Mouse (Mus musculus): ENCODE results near the gene Rin3. TPM values are rescaled to one million over a fixed set of nuclear protein-coding genes. Genes with fewer than 3 reads are reported as not detected.
A peak's percentile ranks its signal among the peaks of the same experiment; 100 is the strongest.

Rin3 gene
- total and polyA plus RNA-seq, 2 experiments from 2014 or later, result 1.6 to 3.7 TPM

DNA sequence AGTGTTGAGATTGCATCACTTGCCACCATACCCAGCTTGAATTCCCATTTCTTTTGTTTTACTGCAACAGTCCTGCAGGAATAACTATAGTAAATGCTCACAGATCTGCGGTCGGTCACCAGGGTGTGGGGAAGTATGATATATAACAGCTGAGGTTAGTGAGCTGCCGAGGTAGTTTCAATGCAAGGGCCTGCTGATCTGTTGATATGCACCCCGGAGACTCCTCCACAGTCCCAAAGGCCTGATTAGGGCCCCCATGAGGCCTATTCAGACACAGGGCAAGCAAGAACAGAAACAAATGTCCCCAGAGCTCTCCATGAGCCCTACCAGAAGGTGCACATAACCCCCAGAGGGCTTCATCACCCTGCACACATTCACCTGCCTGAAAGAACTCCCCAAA is 147.4 kb downstream of the Rin3 start:
- no peaks in the 10 kb centered on the region for H3K36me3 ChIP-seq (ENCODE audit: insufficient read depth, low read length)
- no peak overlapping the region for H3K9ac ChIP-seq (replicated peaks; ENCODE audit: low read length, poor library complexity, severe bottlenecking)
- no peak for TF ChIP-seq CTCF (IDR thresholded peaks at IDR 0.05)
- no peaks in the 10 kb centered on the region for H3K4me1 ChIP-seq (ENCODE audit: insufficient read depth, low read length)
- H3K4me2 ChIP-seq (ENCODE audit: low read depth, low read length, poor library complexity, severe bottlenecking), result no peak overlapping the region
- ATAC-seq (ENCODE audit: low FRiP score) (no peak), DNase-seq (ENCODE audit: low spot score) (no peak)
- WGBS, result 89% methylated on average over 4 of the region's 4 CpGs
- H3K9me3 ChIP-seq (ENCODE audit: low read length), result no peaks in the 10 kb centered on the region
- H3K4me3 ChIP-seq (ENCODE audit: low read depth, low read length), result no peak overlapping the region
- no peak overlapping the region for H3K27ac ChIP-seq (ENCODE audit: low read depth, low read length)
- no peaks in the 10 kb centered on the region for H3K27me3 ChIP-seq (ENCODE audit: insufficient read depth, low read length)

DNA sequence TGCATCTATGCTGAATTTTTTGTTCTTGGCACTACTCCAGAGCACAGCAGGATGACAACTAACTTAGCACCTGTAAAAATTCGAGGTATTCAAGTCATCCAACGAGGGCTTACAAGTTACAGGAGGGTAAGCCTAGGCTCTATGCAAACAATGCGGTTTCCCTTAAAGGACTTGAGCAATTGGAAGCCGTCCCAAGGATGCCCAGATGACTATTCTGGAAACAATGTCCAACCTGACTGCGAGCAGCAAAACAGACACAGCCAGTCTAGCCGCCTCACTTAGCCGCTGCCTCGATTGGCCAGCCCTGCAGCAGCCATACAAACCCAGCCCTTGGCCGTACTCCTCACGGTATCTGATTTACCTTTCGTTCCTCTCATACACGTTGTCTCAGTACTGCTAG is 149.4 kb downstream of the Rin3 start:
- no peaks in the 10 kb centered on the region for H3K27me3 ChIP-seq (ENCODE audit: insufficient read depth, low read length)
- no peak overlapping the region for H3K27ac ChIP-seq (ENCODE audit: low read depth, low read length)
- 84% methylated on average over 12 of the region's 12 CpGs for WGBS
- no peak for ATAC-seq (ENCODE audit: low FRiP score)
- H3K4me1 ChIP-seq (ENCODE audit: insufficient read depth, low read length), result no peaks in the 10 kb centered on the region
- no peaks in the 10 kb centered on the region for H3K36me3 ChIP-seq (ENCODE audit: insufficient read depth, low read length)
- H3K9ac ChIP-seq (replicated peaks; ENCODE audit: low read length, poor library complexity, severe bottlenecking), result no peak overlapping the region
- H3K9me3 ChIP-seq (ENCODE audit: low read length), result no peaks in the 10 kb centered on the region
- no peak overlapping the region for H3K4me3 ChIP-seq (ENCODE audit: low read depth, low read length)
- no peak for DNase-seq (ENCODE audit: low spot score)
- TF ChIP-seq CTCF (IDR thresholded peaks at IDR 0.05), result no peak
- no peak overlapping the region for H3K4me2 ChIP-seq (ENCODE audit: low read depth, low read length, poor library complexity, severe bottlenecking)

DNA sequence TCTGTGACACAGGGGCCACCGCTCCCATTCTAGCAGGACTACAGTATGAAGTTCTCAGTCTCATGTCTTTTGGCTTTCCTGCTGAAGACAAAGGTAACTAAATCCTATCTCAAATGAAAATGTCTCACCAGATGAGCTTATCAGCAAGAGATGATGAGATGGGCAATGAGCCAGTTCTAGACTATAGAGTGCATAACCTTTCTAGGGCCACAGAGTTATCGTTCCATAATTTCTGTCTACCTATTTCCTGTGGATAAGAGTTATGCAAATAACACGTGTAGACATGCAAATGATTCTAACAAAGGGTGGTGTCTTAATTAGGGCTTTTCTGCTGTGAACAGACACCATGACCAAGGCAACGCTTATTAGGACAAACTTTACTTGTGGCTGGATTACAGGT is 151.3 kb downstream of the Rin3 start:
- DNase-seq (ENCODE audit: low spot score) (no peak), ATAC-seq (ENCODE audit: low FRiP score) (no peak)
- Histone ChIP-seq H3K4me1 (ENCODE audit: insufficient read depth, low read length) (peaks cover 11% of the 10 kb centered on the region), H3K36me3 (ENCODE audit: insufficient read depth, low read length) (no peaks in the 10 kb centered on the region), H3K4me3 (ENCODE audit: low read depth, low read length) (no peak overlapping the region), H3K9ac (replicated peaks; ENCODE audit: low read length, poor library complexity, severe bottlenecking) (no peak overlapping the region), H3K27me3 (ENCODE audit: insufficient read depth, low read length) (no peaks in the 10 kb centered on the region), H3K9me3 (ENCODE audit: low read length) (no peaks in the 10 kb centered on the region), H3K27ac (ENCODE audit: low read depth, low read length) (no peak overlapping the region), H3K4me2 (ENCODE audit: low read depth, low read length, poor library complexity, severe bottlenecking) (no peak overlapping the region)
- 86% methylated on average over 4 of the region's 4 CpGs for WGBS
- TF ChIP-seq CTCF (IDR thresholded peaks at IDR 0.05), result no peak

DNA sequence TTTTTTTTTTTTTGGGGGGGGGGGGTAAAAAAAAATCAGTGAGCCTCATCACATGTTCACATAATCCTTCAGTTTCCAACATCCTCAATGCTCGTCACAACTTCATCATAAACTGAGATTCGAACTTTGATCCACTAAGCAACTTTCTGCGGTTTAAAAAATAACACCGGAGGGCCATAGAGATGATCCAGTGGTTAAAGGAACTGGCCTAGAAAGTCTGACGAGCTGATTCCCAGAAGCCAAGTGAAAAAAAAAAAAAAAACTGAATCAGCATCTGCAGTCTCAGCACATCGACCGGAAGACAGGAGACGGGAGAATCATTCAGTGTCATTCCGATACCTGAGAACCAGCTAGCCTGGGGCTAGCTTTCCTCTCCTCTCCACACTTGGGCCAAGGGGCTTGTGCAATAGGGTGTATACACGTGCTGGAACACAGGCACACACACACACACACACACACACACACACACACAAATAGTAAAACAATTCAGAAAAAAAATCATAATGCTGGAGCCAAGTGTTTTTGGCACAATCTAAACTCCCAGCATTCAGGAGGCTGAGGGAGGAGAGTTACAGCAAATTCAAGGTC is 154.2 kb downstream of the Rin3 start:
- Histone ChIP-seq H3K9ac (replicated peaks; ENCODE audit: low read length, poor library complexity, severe bottlenecking) (no peak overlapping the region), H3K4me3 (ENCODE audit: low read depth, low read length) (no peak overlapping the region), H3K27ac (ENCODE audit: low read depth, low read length) (no peak overlapping the region), H3K9me3 (ENCODE audit: low read length) (no peaks in the 10 kb centered on the region), H3K4me1 (ENCODE audit: insufficient read depth, low read length) (peaks cover 11% of the 10 kb centered on the region), H3K27me3 (ENCODE audit: insufficient read depth, low read length) (no peaks in the 10 kb centered on the region), H3K4me2 (ENCODE audit: low read depth, low read length, poor library complexity, severe bottlenecking) (peak overlapping the region; percentile 26; the same call in 1 of the 2 replicates), H3K36me3 (ENCODE audit: insufficient read depth, low read length) (no peaks in the 10 kb centered on the region)
- ATAC-seq (ENCODE audit: low FRiP score) (no peak), DNase-seq (ENCODE audit: low spot score) (no peak)
- TF ChIP-seq CTCF (IDR thresholded peaks at IDR 0.05), result no peak
- WGBS, result 70% methylated on average over 10 of the region's 10 CpGs

DNA sequence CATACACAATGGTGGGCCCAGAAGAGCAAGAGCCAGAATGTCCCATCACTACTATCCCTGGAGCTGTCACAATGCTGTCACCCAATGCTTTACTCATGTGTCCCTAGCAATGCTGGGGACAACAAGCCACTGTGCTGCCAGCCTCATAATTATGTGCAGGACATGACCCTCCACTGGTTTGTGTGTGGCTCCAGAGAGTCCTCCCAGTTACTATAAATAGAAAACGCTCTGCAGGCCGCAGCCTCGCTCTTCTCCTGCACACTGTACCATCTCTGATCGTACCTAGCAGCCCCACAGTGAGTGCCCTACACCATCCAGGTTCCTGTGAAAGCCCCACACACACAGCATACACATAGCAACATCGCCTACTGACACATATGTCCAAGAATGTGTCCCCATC is 155.1 kb downstream of the Rin3 start:
- H3K4me1 ChIP-seq (ENCODE audit: insufficient read depth, low read length), result peaks cover 11% of the 10 kb centered on the region
- no peak overlapping the region; the same call in 1 of the 2 replicates for H3K9ac ChIP-seq (replicated peaks; ENCODE audit: low read length, poor library complexity, severe bottlenecking)
- DNase-seq (ENCODE audit: low spot score), result no peak
- no peak for TF ChIP-seq CTCF (IDR thresholded peaks at IDR 0.05)
- peak overlapping the region; percentile 65 for H3K4me2 ChIP-seq (ENCODE audit: low read depth, low read length, poor library complexity, severe bottlenecking)
- no peak for ATAC-seq (ENCODE audit: low FRiP score)
- WGBS, result 75% methylated on average over 5 of the region's 5 CpGs
- no peaks in the 10 kb centered on the region for H3K27me3 ChIP-seq (ENCODE audit: insufficient read depth, low read length)
- no peak overlapping the region for H3K27ac ChIP-seq (ENCODE audit: low read depth, low read length)
- no peaks in the 10 kb centered on the region for H3K36me3 ChIP-seq (ENCODE audit: insufficient read depth, low read length)
- no peaks in the 10 kb centered on the region for H3K9me3 ChIP-seq (ENCODE audit: low read length)
- peak overlapping the region; percentile 65 for H3K4me3 ChIP-seq (ENCODE audit: low read depth, low read length)

DNA sequence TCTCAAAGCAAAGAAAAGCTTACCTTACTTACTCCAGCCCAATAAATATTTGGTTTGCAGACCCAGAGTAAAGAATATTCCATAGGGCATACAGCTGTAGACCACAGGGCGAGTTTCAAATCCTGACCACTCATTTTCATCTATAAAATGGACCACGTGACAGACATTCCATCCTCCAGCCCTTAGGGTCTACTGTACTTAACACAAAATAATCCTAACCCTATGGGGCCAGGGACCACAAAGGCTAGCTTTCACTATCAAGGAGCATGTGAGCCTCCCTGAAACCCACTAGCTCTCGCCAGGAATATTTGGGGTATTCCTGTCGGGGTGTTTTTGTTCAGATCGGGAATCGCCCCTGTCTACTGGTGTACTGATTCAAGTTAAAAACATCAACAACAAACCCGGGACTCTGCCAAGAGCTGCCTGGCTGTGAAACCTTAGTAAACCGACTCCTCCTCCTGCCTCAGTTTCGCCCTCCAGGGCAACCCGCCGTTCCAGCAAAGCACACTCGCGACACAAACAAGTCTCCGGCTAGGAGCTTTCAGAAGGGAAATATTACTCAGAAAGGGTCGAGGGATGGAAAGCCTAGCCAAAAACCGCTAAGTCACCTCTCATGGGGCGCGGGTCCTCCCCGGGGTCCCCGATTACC is 156.3 kb downstream of the Rin3 start:
- H3K4me3 ChIP-seq (ENCODE audit: low read depth, low read length), result peak overlapping the region; percentile 65
- ATAC-seq (ENCODE audit: low FRiP score) (peak; percentile 47), DNase-seq (ENCODE audit: low spot score) (peak; percentile 43)
- H3K4me2 ChIP-seq (ENCODE audit: low read depth, low read length, poor library complexity, severe bottlenecking), result peak overlapping the region; percentile 65
- H3K9ac ChIP-seq (replicated peaks; ENCODE audit: low read length, poor library complexity, severe bottlenecking), result peak overlapping the region; percentile 70
- no peak for TF ChIP-seq CTCF (IDR thresholded peaks at IDR 0.05)
- H3K4me1 ChIP-seq (ENCODE audit: insufficient read depth, low read length), result peaks cover 11% of the 10 kb centered on the region
- 1% methylated on average over 20 of the region's 20 CpGs for WGBS
- H3K36me3 ChIP-seq (ENCODE audit: insufficient read depth, low read length), result no peaks in the 10 kb centered on the region
- no peaks in the 10 kb centered on the region for H3K27me3 ChIP-seq (ENCODE audit: insufficient read depth, low read length)
- H3K27ac ChIP-seq (ENCODE audit: low read depth, low read length), result peak overlapping the region; percentile 70
- H3K9me3 ChIP-seq (ENCODE audit: low read length), result no peaks in the 10 kb centered on the region
